Mouse (Mus musculus) heart, postnatal 36 days (tissue): Measurements from ENCODE around the gene 1700014D04Rik. TPM values are rescaled to one million over a fixed set of nuclear protein-coding genes. Genes with fewer than 3 reads are reported as not detected.

Experiments used
- DNase-seq, 2 experiments: peaks; one replicate each; pipeline ENCODE4 v3.0.0; 2021 to 2022
- intact Hi-C: fragments of 180-260 bp; cut with DNase I; formaldehyde crosslinking; loops from one replicate; pipeline ENCODE4 v1.15.1; 2025
- total RNA-seq, 2 experiments: library from RNA; stranded (reverse); gene quantifications; 2 replicates each; pipeline ENCODE4 v1.2.3; 2021

Gene 1700014D04Rik
- total RNA-seq, 2 experiments from 2014 or later = not detected

- intact Hi-C loops = no loop called here
- DNase-seq = no peak
These were observed 55.1 kb downstream of the 1700014D04Rik start for GRCm38 (mm10) chr13:59691478-59691877.

Other genes starting within 250 kb of the 1700014D04Rik start
- 100 to 1,000 TPM; 171 to 184 TPM for gene Agtpbp1, start 161.5 kb downstream of the 1700014D04Rik start, total RNA-seq
- gene Naa35, start 161.5 kb downstream of the 1700014D04Rik start, total RNA-seq = 10 to 100 TPM; 86.6 to 99.5 TPM
- gene Golm1, start 70.9 kb downstream of the 1700014D04Rik start, total RNA-seq = 10 to 100 TPM; 14.8 to 15.4 TPM
- gene 4921517D22Rik, start 52.6 kb downstream of the 1700014D04Rik start, total RNA-seq = not detected
- gene Spata31d1a, start 36.4 kb downstream of the 1700014D04Rik start, total RNA-seq = not detected
- not detected for gene Spata31d1b, start 34.5 kb downstream of the 1700014D04Rik start, total RNA-seq
- gene Spata31d1d, start 15.0 kb downstream of the 1700014D04Rik start, total RNA-seq = not detected
- gene Isca1, start 23.1 kb upstream of the 1700014D04Rik start, total RNA-seq = 100 to 1,000 TPM; 215 to 228 TPM
- not detected for gene Gm49354, start 35.5 kb upstream of the 1700014D04Rik start, total RNA-seq
- 10 to 100 TPM; 44.6 to 45.8 TPM for gene Tut7, start 76.4 kb upstream of the 1700014D04Rik start, total RNA-seq